Comparison of ENCODE assay signal across 9 mouse cellular contexts in the genomic region with DNA sequence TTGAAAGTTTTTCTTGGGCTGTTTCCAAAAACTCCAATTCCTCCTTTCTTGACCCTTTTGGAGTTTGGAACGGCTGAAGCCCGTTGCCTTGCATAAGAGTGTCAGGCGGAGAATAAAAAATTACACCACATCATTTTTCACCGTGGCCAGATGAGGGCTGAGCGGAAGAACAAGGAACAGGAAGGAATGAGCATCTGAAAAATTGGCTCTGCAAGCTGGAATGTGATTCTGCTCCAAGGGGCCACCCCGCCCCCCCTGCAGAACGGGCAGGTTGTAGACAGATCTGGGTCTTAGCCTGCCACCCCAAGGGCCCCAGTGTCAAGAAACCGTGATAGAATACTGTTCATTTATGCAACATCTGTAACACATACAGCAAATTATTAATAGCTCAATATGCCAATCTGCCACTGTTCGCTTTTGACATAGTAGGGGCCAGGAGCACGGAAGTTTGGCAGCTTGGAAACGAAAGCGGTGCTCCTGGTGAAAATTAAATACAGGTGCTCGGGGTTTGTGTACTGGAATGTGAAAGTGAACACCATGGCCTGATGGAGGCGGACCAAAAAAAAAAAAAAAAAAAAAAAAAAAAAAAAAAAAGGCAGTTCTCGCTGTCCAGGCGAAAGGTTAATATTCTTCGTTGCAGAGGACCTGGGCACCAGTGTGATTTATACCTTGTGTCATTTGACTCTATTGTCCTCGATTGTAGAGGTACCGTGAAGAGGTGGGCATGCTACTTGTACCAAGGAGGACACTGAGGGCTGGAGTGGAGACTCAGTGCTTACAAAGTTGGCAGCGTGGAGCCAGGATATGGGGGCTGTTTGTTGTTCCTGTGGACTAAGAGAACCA.
DNase-seq lines count a peak whose midpoint lies in the region; ATAC-seq and TF ChIP-seq lines count a peak whose summit lies in the region.
"Had no signal": no experiment of that assay in that cellular context is flagged by ENCODE, and none has a peak within 500 bp of the region (broad histone marks: within the 10 kb centered on the region; RNA-seq: fewer than 3 reads in every experiment).

No protein-coding gene starts in this region.

- H3K27me3 ChIP-seq in stomach, postnatal 0 days (ENCODE audit: control insufficient read depth, insufficient read depth, low read length): no peaks in the 10 kb centered on the region
- no peaks in the 10 kb centered on the region for H3K27me3 ChIP-seq in forebrain, embryonic 15.5 days

- no peaks in the 10 kb centered on the region for H3K36me3 ChIP-seq in stomach, postnatal 0 days (ENCODE audit: control insufficient read depth, insufficient read depth, low read length)
- H3K36me3 ChIP-seq in forebrain, embryonic 15.5 days: no peaks in the 10 kb centered on the region

- H3K4me3 ChIP-seq in stomach, postnatal 0 days (ENCODE audit: low read depth, low read length): peak overlapping the region; percentile 18; the same call in 1 of the 2 replicates
- H3K4me3 ChIP-seq in forebrain, embryonic 15.5 days: no peak overlapping the region

- DNase-seq in urinary bladder, postnatal 4 days (ENCODE audit: low spot score in 2 of 2): peak; percentile 26 to 56
- no peak for DNase-seq in urinary bladder, postnatal 10 days (ENCODE audit: low spot score)
- peak; percentile 63 to 69 for DNase-seq in heart, adult 9 months (ENCODE audit: low spot score in 2 of 2)
- peak; percentile 74 for DNase-seq in kidney, postnatal 10 days
- DNase-seq in stomach, postnatal 0 days (ENCODE audit: low spot score): peak; percentile 17
- DNase-seq in MN1 (ENCODE audit: low spot score): no peak
- no peak for DNase-seq in natural killer cell, adult 2 months (ENCODE audit: low spot score in 2 of 2)
- DNase-seq: layer of hippocampus, postnatal 36 days had no signal

- 31% methylated on average over 20 of the region's 20 CpGs for WGBS in stomach, postnatal 0 days
- 80% methylated on average over 20 of the region's 20 CpGs for WGBS in forebrain, embryonic 15.5 days

- no peak overlapping the region for H3K27ac ChIP-seq in stomach, postnatal 0 days (replicated peaks)
- H3K27ac ChIP-seq in forebrain, embryonic 15.5 days (replicated peaks): no peak overlapping the region

- no peak for TF ChIP-seq EP300 in stomach, postnatal 0 days (optimal IDR thresholded peaks at IDR 0.05)

- H3K4me2 ChIP-seq in stomach, postnatal 0 days (replicated peaks; ENCODE audit: low read depth): peak overlapping the region; percentile 41
- H3K4me2 ChIP-seq in forebrain, embryonic 15.5 days (replicated peaks): no peak overlapping the region

- H3K9me3 ChIP-seq in stomach, postnatal 0 days (ENCODE audit: control insufficient read depth, low read length): no peaks in the 10 kb centered on the region
- no peaks in the 10 kb centered on the region for H3K9me3 ChIP-seq in forebrain, embryonic 15.5 days

- H3K4me1 ChIP-seq in stomach, postnatal 0 days (replicated peaks; ENCODE audit: control insufficient read depth, insufficient read depth): no peaks in the 10 kb centered on the region
- H3K4me1 ChIP-seq in forebrain, embryonic 15.5 days: no peaks in the 10 kb centered on the region

- ATAC-seq in stomach, postnatal 0 days (ENCODE audit: low FRiP score, low TSS enrichment): no peak
- ATAC-seq in forebrain, embryonic 15.5 days (replicated peaks): no peak

- no peak overlapping the region for H3K9ac ChIP-seq in stomach, postnatal 0 days (ENCODE audit: low read length)
- no peak overlapping the region for H3K9ac ChIP-seq in forebrain, embryonic 15.5 days (replicated peaks)

- no peak for TF ChIP-seq CTCF in stomach, postnatal 0 days (IDR thresholded peaks at IDR 0.05; ENCODE audit: low read depth)

Comparison
In these comparisons a context has a peak if more than half of its experiments do, and no peak if none do; other contexts are left out.
1. DNase-seq: peak in urinary bladder, postnatal 4 days (2 of 2), heart, adult 9 months (2 of 2), kidney, postnatal 10 days (single experiment) and stomach, postnatal 0 days (single experiment); none in urinary bladder, postnatal 10 days (single experiment), MN1 (single experiment) and natural killer cell, adult 2 months (0 of 2).